Mouse (Mus musculus) lung, embryonic 15.5 days (tissue): ENCODE results near the gene Smarcb1. TPM values are rescaled to one million over a fixed set of nuclear protein-coding genes. Genes with fewer than 3 reads are reported as not detected.
A peak's percentile ranks its signal among the peaks of the same experiment; 100 is the strongest.

Experiments used
- ATAC-seq: fragments of 200-750 bp; cut with Nextera tagmentation; 2 replicates; pipeline ENCODE4 v1.8.0; 2017; ENCODE audit warnings: moderate number of reproducible peaks, borderline replicate concordance; ENCODE audit not compliant: low FRiP score, low TSS enrichment; ENCODE audit errors: extremely low read depth
- H3K27ac ChIP-seq: fragments of 300-500 bp; sonication (generic); 2 replicates; pipeline ENCODE4 v1.5.1; 2015; ENCODE audit warnings: moderate library complexity, mild to moderate bottlenecking, inconsistent platforms
- H3K27me3 ChIP-seq: fragments of 300-500 bp; sonication (generic); 2 replicates; pipeline ENCODE4 v1.6.1; 2015; ENCODE audit warnings: inconsistent platforms
- H3K36me3 ChIP-seq: fragments of 300-500 bp; sonication (generic); 2 replicates; pipeline ENCODE4 v1.6.1; 2015; ENCODE audit warnings: inconsistent platforms
- H3K4me1 ChIP-seq: fragments of 300-500 bp; sonication (generic); 2 replicates; pipeline ENCODE4 v1.6.1; 2015; ENCODE audit warnings: inconsistent platforms
- H3K4me2 ChIP-seq: fragments of 300-500 bp; sonication (generic); 2 replicates; pipeline ENCODE4 v1.6.1; 2015; ENCODE audit warnings: inconsistent platforms, mild to moderate bottlenecking, moderate library complexity
- H3K4me3 ChIP-seq: fragments of 300-500 bp; sonication (generic); 2 replicates; pipeline ENCODE4 v1.5.1; 2015; ENCODE audit warnings: mild to moderate bottlenecking, inconsistent platforms
- H3K9ac ChIP-seq: fragments of 300-500 bp; sonication (generic); 2 replicates; pipeline ENCODE4 v1.6.1; 2015; ENCODE audit warnings: inconsistent platforms
- H3K9me3 ChIP-seq: fragments of 300-500 bp; sonication (generic); 2 replicates; pipeline ENCODE4 v1.6.1; 2016; ENCODE audit warnings: inconsistent platforms
- WGBS: fragments of 180-500 bp; shearing (Covaris S2); methylation state at CpG from one replicate; pipeline ENCODE4 v1.1.7; 2015; 5-methylcytosine and 5-hydroxymethylcytosine counted together
- polyA plus RNA-seq: library from polyadenylated mRNA; unstranded; fragments of >200 nt; fragmentation: Nextera tagmentation; extraction: Ambion mirVana; gene quantifications from 2 replicates; pipeline ENCODE4 v1.2.1, GENCODE M21; 2015

The Smarcb1 gene
- polyA plus RNA-seq, 1 experiment from 2014 or later, result 213 TPM

DNA sequence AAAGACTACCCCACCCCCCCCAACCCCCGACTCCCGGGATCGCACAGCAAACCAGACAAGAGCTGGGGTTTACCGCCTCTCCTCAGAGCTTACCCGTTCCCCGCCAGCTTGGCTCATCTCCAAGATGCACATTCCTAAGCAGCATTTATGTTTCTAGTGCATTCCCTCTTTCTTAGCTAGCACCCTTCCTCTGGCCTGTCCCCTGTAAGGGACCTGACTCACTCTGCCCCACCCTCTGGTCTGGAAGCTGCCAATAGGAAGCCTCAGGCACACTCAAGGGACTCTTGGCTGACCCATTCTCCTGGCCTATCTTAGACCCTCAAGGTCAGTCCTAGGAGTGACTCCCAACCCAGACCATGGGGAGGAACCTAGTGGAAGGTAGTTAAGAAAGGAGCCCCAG is 8.9 kb upstream of the Smarcb1 start:
- H3K9ac ChIP-seq, result 0 out of 2 replicates have a peak overlapping the region, but pooled peaks have one; percentile 17
- peaks cover 13% of the 10 kb centered on the region for H3K27me3 ChIP-seq
- peaks cover 35% of the 10 kb centered on the region for H3K4me1 ChIP-seq
- peak overlapping the region; percentile 98 for H3K4me2 ChIP-seq
- peaks cover 24% of the 10 kb centered on the region; the same call in 1 of the 2 replicates for H3K36me3 ChIP-seq
- peak; percentile 66 for ATAC-seq
- no peaks in the 10 kb centered on the region for H3K9me3 ChIP-seq
- peak overlapping the region; percentile 67 for H3K4me3 ChIP-seq
- H3K27ac ChIP-seq, result peak overlapping the region; percentile 89
- WGBS, result 2% methylated on average over 6 of the region's 6 CpGs

DNA sequence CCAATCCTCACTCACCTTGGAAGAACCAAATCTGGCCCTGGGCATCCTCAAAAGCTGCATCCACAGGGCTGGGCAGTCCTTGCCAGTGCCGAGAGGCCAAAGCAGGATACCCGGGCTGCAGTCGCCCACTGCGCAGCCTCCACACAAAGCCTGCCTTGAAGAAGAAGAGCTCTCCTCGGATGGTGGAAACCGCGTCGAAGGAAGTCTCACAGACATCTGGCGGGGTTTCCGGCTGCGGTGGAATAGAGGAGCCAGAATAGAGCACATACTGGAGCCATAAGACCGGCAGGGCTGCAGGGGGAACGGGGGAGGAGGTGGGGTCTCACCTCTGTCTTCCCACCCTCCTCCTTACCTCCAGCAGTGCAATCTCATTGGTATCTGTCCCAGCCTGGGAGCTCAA is 5.0 kb upstream of the Smarcb1 start:
- Histone ChIP-seq H3K4me2 (no peak overlapping the region), H3K4me3 (no peak overlapping the region), H3K27me3 (peaks cover 2% of the 10 kb centered on the region), H3K27ac (no peak overlapping the region), H3K4me1 (peaks cover 29% of the 10 kb centered on the region), H3K9me3 (no peaks in the 10 kb centered on the region), H3K36me3 (peaks cover 37% of the 10 kb centered on the region), H3K9ac (no peak overlapping the region)
- 64% methylated on average over 13 of the region's 13 CpGs for WGBS
- no peak for ATAC-seq

DNA sequence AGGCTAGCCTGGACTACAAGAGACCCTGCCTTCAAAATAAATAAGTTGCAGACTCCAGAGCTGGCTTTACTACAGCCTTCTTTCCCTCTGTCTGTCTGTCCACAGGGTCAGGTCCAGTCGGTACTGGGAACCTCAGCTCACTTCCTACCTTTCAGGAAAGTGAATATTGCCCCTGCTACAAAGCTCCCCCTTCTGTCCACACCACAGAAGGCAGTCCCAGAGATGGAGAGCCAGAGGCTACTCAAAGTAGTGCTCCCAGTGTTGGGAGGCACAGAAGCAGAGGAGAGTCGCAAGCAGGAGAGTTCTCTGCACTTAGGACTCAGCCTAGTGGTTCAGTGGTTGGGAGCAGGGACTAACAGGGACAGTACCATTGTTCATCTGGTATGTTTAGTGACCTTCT is 2.9 kb upstream of the Smarcb1 start:
- 52% methylated on average over 2 of the region's 2 CpGs for whole genome bisulfite sequencing
- no peak overlapping the region for H3K27ac ChIP-seq
- H3K27me3 ChIP-seq, result no peaks in the 10 kb centered on the region
- peaks cover 37% of the 10 kb centered on the region for H3K36me3 ChIP-seq
- ATAC-seq, result no peak
- no peak overlapping the region for H3K4me3 ChIP-seq
- H3K9me3 ChIP-seq, result no peaks in the 10 kb centered on the region
- H3K9ac ChIP-seq, result no peak overlapping the region
- peaks cover 26% of the 10 kb centered on the region for H3K4me1 ChIP-seq
- H3K4me2 ChIP-seq, result no peak overlapping the region

- H3K4me1 ChIP-seq, result peaks cover 39% of the 10 kb centered on the region
- no peaks in the 10 kb centered on the region for H3K27me3 ChIP-seq
- H3K9me3 ChIP-seq, result no peaks in the 10 kb centered on the region
- peak overlapping the region; percentile 80 for H3K4me2 ChIP-seq
- 4% methylated on average over 22 of the region's 22 CpGs for WGBS
- peak overlapping the region; percentile 93 for H3K27ac ChIP-seq
- ATAC-seq, result peak; percentile 10; the same call in 1 of the 2 replicates
- H3K9ac ChIP-seq, result peak overlapping the region; percentile 93
- peaks cover 36% of the 10 kb centered on the region for H3K36me3 ChIP-seq
- H3K4me3 ChIP-seq, result peak overlapping the region; percentile 96
Measured at GRCm38 (mm10) chr10:75921726-75922560, 526 bp upstream of the Smarcb1 start.

DNA sequence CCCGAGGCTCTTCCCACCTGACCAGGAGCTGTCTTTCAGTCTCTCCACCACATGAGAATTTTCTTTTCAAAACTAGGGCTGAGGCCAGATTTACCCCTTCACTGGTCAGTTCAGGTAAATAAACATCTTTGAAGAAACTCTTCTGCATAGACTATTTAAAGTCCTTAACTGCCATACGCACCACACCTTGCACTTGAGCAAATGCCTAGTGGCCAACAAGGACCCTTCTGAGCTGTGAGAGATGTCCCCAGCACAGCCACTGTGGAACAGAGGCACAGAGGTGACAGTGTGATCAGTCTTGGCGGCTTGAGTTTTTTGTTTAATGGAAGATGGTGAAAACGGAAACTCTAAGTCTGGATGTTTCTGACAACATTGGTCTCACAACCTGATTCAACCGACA is 2.4 kb downstream of the Smarcb1 start:
- Histone ChIP-seq H3K9ac (no peak overlapping the region), H3K36me3 (peaks cover 40% of the 10 kb centered on the region), H3K4me2 (no peak overlapping the region; the same call in 1 of the 2 replicates), H3K4me1 (peaks cover 39% of the 10 kb centered on the region), H3K4me3 (no peak overlapping the region), H3K27ac (no peak overlapping the region), H3K27me3 (no peaks in the 10 kb centered on the region), H3K9me3 (no peaks in the 10 kb centered on the region)
- 66% methylated on average over 5 of the region's 5 CpGs for WGBS
- no peak for ATAC-seq

GRCm38 (mm10) chr10:75916840-75917239 is 4.6 kb downstream of the Smarcb1 start:
- ATAC-seq, result no peak
- Histone ChIP-seq H3K9me3 (no peaks in the 10 kb centered on the region), H3K4me3 (no peak overlapping the region), H3K4me1 (peaks cover 28% of the 10 kb centered on the region), H3K9ac (no peak overlapping the region), H3K27me3 (no peaks in the 10 kb centered on the region), H3K27ac (no peak overlapping the region), H3K36me3 (peaks cover 48% of the 10 kb centered on the region), H3K4me2 (no peak overlapping the region)
- WGBS, result 74% methylated on average over 8 of the region's 8 CpGs

DNA sequence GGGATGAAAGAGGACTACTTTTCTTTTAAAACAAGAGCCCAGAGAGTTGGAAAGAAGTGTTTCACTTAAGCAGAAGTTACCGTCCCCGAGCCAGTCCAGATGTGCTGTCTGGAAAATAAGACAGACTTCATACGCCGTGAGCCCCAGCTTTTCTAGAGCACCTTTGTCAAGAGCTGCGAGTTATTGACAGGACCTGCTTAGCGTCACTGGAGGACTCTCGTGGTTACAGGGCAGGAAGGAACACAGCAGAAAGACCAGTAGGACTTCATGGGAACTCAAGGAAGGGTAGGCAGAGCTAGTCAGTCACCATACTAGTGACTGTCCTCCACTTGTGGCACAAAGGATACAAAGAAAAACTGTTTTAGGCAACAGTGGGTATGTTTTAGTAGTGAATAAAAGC is 5.9 kb downstream of the Smarcb1 start:
- peaks cover 58% of the 10 kb centered on the region for H3K36me3 ChIP-seq
- 74% methylated on average over 7 of the region's 7 CpGs for WGBS
- no peaks in the 10 kb centered on the region for H3K27me3 ChIP-seq
- H3K9me3 ChIP-seq, result no peaks in the 10 kb centered on the region
- H3K4me1 ChIP-seq, result peaks cover 25% of the 10 kb centered on the region
- no peak overlapping the region for H3K27ac ChIP-seq
- no peak overlapping the region for H3K9ac ChIP-seq
- no peak overlapping the region for H3K4me2 ChIP-seq
- no peak for ATAC-seq
- H3K4me3 ChIP-seq, result no peak overlapping the region

DNA sequence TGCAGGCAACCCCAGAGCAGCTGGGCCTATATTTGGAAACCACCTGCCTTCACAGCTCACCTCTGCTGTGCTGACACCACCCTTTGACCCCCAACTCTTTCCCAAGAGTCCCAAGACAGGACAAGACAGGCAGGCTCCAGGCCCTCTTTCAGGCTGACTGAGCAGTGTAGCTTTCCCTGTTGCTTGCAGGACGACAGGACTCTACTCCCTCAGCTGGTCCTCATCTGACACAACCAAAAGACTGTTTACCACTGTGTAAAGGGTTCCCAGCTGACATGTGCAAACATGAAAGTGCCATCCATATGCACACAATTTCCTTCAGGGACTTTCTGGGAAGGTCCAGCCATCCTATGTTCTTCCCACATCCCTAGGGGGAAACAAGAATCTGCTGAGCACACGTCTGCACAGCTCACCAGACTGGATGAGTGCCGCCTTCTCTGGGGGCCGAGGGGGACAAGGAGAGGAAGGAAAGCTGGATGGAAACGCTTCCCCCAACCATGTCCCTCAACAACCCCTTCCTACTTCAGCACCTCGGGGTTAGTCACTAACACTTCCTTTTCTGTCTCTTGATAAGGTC is 8.3 kb downstream of the Smarcb1 start:
- Histone ChIP-seq H3K9me3 (no peaks in the 10 kb centered on the region), H3K36me3 (peaks cover 73% of the 10 kb centered on the region), H3K27me3 (no peaks in the 10 kb centered on the region), H3K4me3 (no peak overlapping the region), H3K4me1 (peaks cover under 1% of the 10 kb centered on the region; the same call in 1 of the 2 replicates), H3K9ac (no peak overlapping the region), H3K27ac (no peak overlapping the region), H3K4me2 (no peak overlapping the region)
- 46% methylated on average over 6 of the region's 6 CpGs for WGBS
- ATAC-seq, result no peak

GRCm38 (mm10) chr10:75910698-75911097 is 10.7 kb downstream of the Smarcb1 start:
- Histone ChIP-seq H3K9me3 (no peaks in the 10 kb centered on the region), H3K4me1 (no peaks in the 10 kb centered on the region), H3K9ac (no peak overlapping the region), H3K27ac (no peak overlapping the region), H3K27me3 (no peaks in the 10 kb centered on the region), H3K4me3 (no peak overlapping the region), H3K36me3 (peaks cover 80% of the 10 kb centered on the region), H3K4me2 (no peak overlapping the region)
- ATAC-seq, result no peak
- 82% methylated on average over 2 of the region's 2 CpGs for WGBS

DNA sequence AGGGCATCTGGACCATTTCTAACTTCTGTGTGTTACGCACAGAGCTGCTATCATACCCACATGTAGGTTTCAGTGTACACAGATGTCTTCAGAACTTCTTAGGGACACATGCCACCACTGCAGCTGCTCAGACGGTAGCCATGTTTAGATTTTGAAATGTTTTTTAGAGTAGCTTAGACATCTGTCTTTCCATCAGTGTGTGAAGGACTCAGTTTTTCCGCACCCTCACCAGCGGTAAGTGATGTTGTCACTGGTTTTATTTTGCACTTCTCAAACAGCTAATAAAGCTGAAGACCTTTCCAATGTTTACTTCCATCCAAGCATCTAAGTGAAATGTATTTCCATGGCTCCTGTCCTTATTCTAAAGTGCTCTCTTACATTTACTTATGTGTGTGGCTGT is 14.5 kb downstream of the Smarcb1 start:
- Histone ChIP-seq H3K9ac (no peak overlapping the region), H3K4me1 (no peaks in the 10 kb centered on the region), H3K4me3 (no peak overlapping the region), H3K27me3 (no peaks in the 10 kb centered on the region), H3K4me2 (no peak overlapping the region), H3K9me3 (no peaks in the 10 kb centered on the region), H3K36me3 (peaks cover 92% of the 10 kb centered on the region), H3K27ac (no peak overlapping the region)
- ATAC-seq, result no peak
- 89% methylated on average over 4 of the region's 4 CpGs for WGBS

DNA sequence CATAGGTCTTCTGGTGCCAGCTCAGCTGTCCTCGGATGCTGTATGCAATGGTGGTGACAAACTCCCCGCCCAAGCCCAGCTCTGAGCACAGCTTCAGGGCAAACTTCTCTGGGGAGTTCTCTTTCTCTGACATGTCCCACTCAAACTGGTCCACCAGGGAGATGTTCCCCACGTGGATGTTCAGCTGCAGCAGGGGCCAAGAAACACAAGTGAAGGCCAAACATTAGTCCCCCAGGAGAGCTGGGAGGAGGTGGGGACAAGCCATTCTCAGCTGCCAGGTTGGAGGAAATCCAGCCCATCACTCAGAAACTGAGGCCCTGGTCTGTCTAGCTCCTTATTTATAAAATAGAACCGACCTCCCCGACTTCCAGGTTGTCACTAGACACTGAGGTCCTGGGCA is 17.0 kb downstream of the Smarcb1 start:
- no peaks in the 10 kb centered on the region for H3K9me3 ChIP-seq
- no peak overlapping the region for H3K4me2 ChIP-seq
- H3K27ac ChIP-seq, result no peak overlapping the region
- H3K4me3 ChIP-seq, result no peak overlapping the region
- no peaks in the 10 kb centered on the region for H3K4me1 ChIP-seq
- 81% methylated on average over 5 of the region's 5 CpGs for WGBS
- peaks cover 92% of the 10 kb centered on the region for H3K36me3 ChIP-seq
- no peaks in the 10 kb centered on the region for H3K27me3 ChIP-seq
- ATAC-seq, result no peak
- no peak overlapping the region for H3K9ac ChIP-seq

DNA sequence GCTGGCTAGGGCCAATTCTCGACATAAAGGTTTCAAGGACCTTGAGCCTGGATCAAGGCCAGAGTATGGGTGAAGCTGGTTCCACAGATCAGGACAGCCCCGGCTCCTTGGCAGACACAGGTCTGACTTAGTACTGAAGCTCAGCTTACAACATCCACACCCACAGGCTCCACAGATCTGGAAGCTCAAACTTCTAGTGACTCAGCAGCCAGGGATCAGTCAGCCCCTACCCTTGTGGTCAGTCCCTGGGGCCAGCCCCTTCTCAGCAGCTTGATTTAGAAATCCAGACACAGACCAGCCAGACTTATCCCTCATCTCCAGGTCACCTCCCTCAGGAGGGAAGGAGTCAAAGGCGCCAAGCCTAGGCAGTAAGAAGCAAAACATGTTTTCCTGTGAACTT is 22.6 kb downstream of the Smarcb1 start:
- Histone ChIP-seq H3K27me3 (no peaks in the 10 kb centered on the region), H3K27ac (peak overlapping the region; percentile 37), H3K9me3 (no peaks in the 10 kb centered on the region), H3K4me3 (no peak overlapping the region), H3K9ac (no peak overlapping the region), H3K36me3 (peaks cover 78% of the 10 kb centered on the region), H3K4me2 (no peak overlapping the region), H3K4me1 (0 out of 2 replicates have a peak, but pooled peaks cover 2% of the 10 kb centered on the region)
- 55% methylated on average over 3 of the region's 3 CpGs for WGBS
- no peak for ATAC-seq
